Mouse (Mus musculus) heart, adult 2 months (tissue): Measurements from ENCODE around the gene Lgmn.

Experiments used
- CTCF ChIP-seq: fragments of 200-600 bp; IDR thresholded peaks from 2 replicates; pipeline ENCODE4 v1.8.1; 2022; ENCODE audit warnings: antibody characterized with exemption, mild to moderate bottlenecking, moderate library complexity
- POLR2A ChIP-seq: fragments of 200-500 bp; IDR thresholded peaks from 2 replicates; pipeline ENCODE4 v1.6.1; 2011; ENCODE audit warnings: mild to moderate bottlenecking, low read depth, low read length, control low read depth; ENCODE audit not compliant: insufficient read depth

DNA sequence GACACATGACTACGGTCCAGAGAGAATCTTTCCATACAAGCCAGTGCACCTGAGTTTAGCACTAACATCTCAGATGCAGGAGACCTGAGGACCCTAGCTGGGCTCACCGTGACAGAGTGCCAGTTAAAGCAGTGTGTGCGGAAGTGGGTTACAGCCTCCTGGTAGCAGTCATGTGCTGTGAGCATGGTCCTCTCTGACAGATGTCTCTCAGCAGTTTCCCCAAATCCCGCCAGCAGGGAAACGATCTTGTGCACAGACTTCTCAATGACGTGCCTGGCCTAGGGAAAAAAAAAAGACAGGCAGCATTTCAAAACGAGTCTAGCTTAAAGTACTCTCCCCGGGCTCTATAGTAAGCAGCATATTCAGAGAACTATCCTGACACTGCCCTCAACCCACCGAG is 44.1 kb downstream of the Lgmn start:
- no peak for TF ChIP-seq CTCF
- TF ChIP-seq POLR2A: no peak
